Mouse (Mus musculus): ENCODE measurements around the gene Clic5.
"Not testable (repeated sequence)": the region's sequence is repeated elsewhere in the genome, so short reads cannot be mapped to it uniquely, and the experiment has no call there.

The Clic5 gene

GRCm38 (mm10) chr17:44188042-44188768, at the start of gene Clic5:
Clic5 (plus strand) TSS chr17:44188584.
- peak; percentile 19 for DNase-seq (ENCODE audit: low spot score)

GRCm38 (mm10) chr17:44145806-44146205, 42.6 kb upstream of the Clic5 start:
- no peak for DNase-seq (ENCODE audit: low spot score)

GRCm38 (mm10) chr17:44148109-44148846, 40.1 kb upstream of the Clic5 start:
- DNase-seq (ENCODE audit: low spot score) = no peak

GRCm38 (mm10) chr17:44151130-44151529, 37.3 kb upstream of the Clic5 start:
- no peak for DNase-seq (ENCODE audit: low spot score)

- no peak for DNase-seq (ENCODE audit: low spot score)
These were observed 36.5 kb upstream of the Clic5 start for GRCm38 (mm10) chr17:44151889-44152288.

GRCm38 (mm10) chr17:44153871-44154270, 34.5 kb upstream of the Clic5 start:
- DNase-seq (ENCODE audit: low spot score) = no peak

- no peak for DNase-seq (ENCODE audit: low spot score)
These were observed 33.2 kb upstream of the Clic5 start for GRCm38 (mm10) chr17:44155204-44155603.

GRCm38 (mm10) chr17:44158186-44158585, 30.2 kb upstream of the Clic5 start:
- DNase-seq (ENCODE audit: low spot score) = no peak

- no peak for DNase-seq (ENCODE audit: low spot score)
These were observed 27.9 kb upstream of the Clic5 start for GRCm38 (mm10) chr17:44160449-44160848.

- DNase-seq (ENCODE audit: low spot score) = no peak
These were observed 25.9 kb upstream of the Clic5 start for GRCm38 (mm10) chr17:44162514-44162913.

- no peak for DNase-seq (ENCODE audit: low spot score)
These were observed 25.4 kb upstream of the Clic5 start for GRCm38 (mm10) chr17:44162935-44163334.

GRCm38 (mm10) chr17:44165730-44166347, 22.5 kb upstream of the Clic5 start:
- DNase-seq (ENCODE audit: low spot score) = no peak

GRCm38 (mm10) chr17:44169676-44170075, 18.7 kb upstream of the Clic5 start:
- no peak for DNase-seq (ENCODE audit: low spot score)

- DNase-seq (ENCODE audit: low spot score) = no peak
These were observed 18.1 kb upstream of the Clic5 start for GRCm38 (mm10) chr17:44170316-44170715.

- no peak for DNase-seq (ENCODE audit: low spot score)
These were observed 16.5 kb upstream of the Clic5 start for GRCm38 (mm10) chr17:44171930-44172329.

GRCm38 (mm10) chr17:44173341-44173740, 15.0 kb upstream of the Clic5 start:
- DNase-seq (ENCODE audit: low spot score) = no peak

GRCm38 (mm10) chr17:44177291-44177690, 11.1 kb upstream of the Clic5 start:
- DNase-seq (ENCODE audit: low spot score) = no peak

GRCm38 (mm10) chr17:44181346-44181745, 7.0 kb upstream of the Clic5 start:
- DNase-seq (ENCODE audit: low spot score) = no peak

- DNase-seq (ENCODE audit: low spot score) = no peak
These were observed 1.5 kb upstream of the Clic5 start for GRCm38 (mm10) chr17:44186871-44187270.

GRCm38 (mm10) chr17:44187537-44187936, 847 bp upstream of the Clic5 start:
- not testable (repeated sequence) for DNase-seq (ENCODE audit: low spot score)

GRCm38 (mm10) chr17:44188769-44189145, 373 bp downstream of the Clic5 start:
- no peak for DNase-seq (ENCODE audit: low spot score)

GRCm38 (mm10) chr17:44189696-44190095, 1.3 kb downstream of the Clic5 start:
- no peak for DNase-seq (ENCODE audit: low spot score)

- DNase-seq (ENCODE audit: low spot score) = no peak
These were observed 1.9 kb downstream of the Clic5 start for GRCm38 (mm10) chr17:44190246-44190645.
